Mouse (Mus musculus): ENCODE data around the gene Rpl19. TPM values are rescaled to one million over a fixed set of nuclear protein-coding genes. Genes with fewer than 3 reads are reported as not detected.
A peak's percentile ranks its signal among the peaks of the same experiment; 100 is the strongest.

Gene Rpl19
- total and polyA plus RNA-seq, 3 experiments: 2,949 to 5,259 (median 3,446) TPM

DNA sequence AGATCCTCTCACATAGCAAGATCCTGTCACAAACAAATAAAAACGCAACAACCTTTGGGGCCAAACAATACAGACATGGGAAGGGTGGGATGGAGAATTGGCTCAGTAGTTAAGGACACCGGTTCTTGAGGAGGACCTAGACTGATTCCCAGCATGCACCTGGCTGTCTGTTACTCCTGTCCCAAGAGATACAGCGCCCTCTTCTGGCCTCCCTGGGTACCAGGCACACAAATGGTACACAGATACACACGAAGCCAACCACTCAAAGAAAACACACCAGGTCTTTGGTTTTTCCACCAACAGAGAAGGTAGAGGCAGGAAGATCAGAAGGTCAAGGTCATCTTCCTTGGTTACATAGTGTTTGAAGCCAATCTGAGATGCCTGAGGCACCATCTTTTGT, 19.1 kb downstream of the Rpl19 start:
- Histone ChIP-seq H3K9me3 (replicated peaks; ENCODE audit: low read length) (peaks cover 3% of the 10 kb centered on the region), H3K36me3 (replicated peaks in 1 of 2; ENCODE audit: control insufficient read depth in 1 of 2, insufficient read depth in 1 of 2, low read length in 1 of 2) (no peaks in the 10 kb centered on the region), H3K27ac (ENCODE audit: insufficient read depth, low read depth) (no peak overlapping the region), H3K9ac (ENCODE audit: insufficient read depth, low read depth) (no peak overlapping the region), H3K4me2 (ENCODE audit: insufficient read depth, low read depth, poor library complexity, severe bottlenecking) (no peak overlapping the region), H3K79me2 (replicated peaks; ENCODE audit: control insufficient read depth, extremely low read depth, insufficient read depth, poor library complexity, severe bottlenecking) (no peaks in the 10 kb centered on the region), H3K4me1 (ENCODE audit: control insufficient read depth in 1 of 2, insufficient read depth in 2 of 2) (peaks cover 14 to 40% of the 10 kb centered on the region in 2 experiments), H3K4me3 (replicated peaks in 1 of 3; ENCODE audit: low read depth in 2 of 3, low read length in 2 of 3, poor library complexity in 1 of 3) (no peak overlapping the region), H3K27me3 (replicated peaks) (no peaks in the 10 kb centered on the region)
- TF ChIP-seq JUND (conservative IDR thresholded peaks at IDR 0.05; ENCODE audit: low read depth, low read length) (no peak), ETS1 (conservative IDR thresholded peaks at IDR 0.05; ENCODE audit: low read depth, low read length) (no peak), SMC3 (IDR thresholded peaks at IDR 0.05; ENCODE audit: low read depth, low read length) (no peak), MAFK (IDR thresholded peaks at IDR 0.05; ENCODE audit: insufficient replicate concordance, low read length) (no peak), USF1 (IDR thresholded peaks at IDR 0.05; ENCODE audit: low read depth, low read length) (no peak), EP300 (IDR thresholded peaks at IDR 0.05; ENCODE audit: low read length) (no peak), MAZ (IDR thresholded peaks at IDR 0.05; ENCODE audit: low read depth, low read length) (no peak), ZNF384 (IDR thresholded peaks at IDR 0.05; ENCODE audit: low read depth, low read length) (no peak), IRF4 (IDR thresholded peaks at IDR 0.05; ENCODE audit: low read depth, low read length) (no peak), MAX (IDR thresholded peaks at IDR 0.05; ENCODE audit: low read length) (no peak), E2F4 (IDR thresholded peaks at IDR 0.05; ENCODE audit: insufficient replicate concordance, low read depth, low read length) (no peak), USF2 (conservative IDR thresholded peaks at IDR 0.05; ENCODE audit: low read depth, low read length) (no peak), HCFC1 (IDR thresholded peaks at IDR 0.05; ENCODE audit: low read depth, low read length) (no peak), ZMIZ1 (IDR thresholded peaks at IDR 0.05; ENCODE audit: low read depth, low read length) (no peak), SIN3A (IDR thresholded peaks at IDR 0.05; ENCODE audit: low read length) (no peak), RAD21 (IDR thresholded peaks at IDR 0.05; ENCODE audit: low read depth, low read length) (peak; percentile 15), CTCF (conservative IDR thresholded peaks at IDR 0.05 in 1 of 2, IDR thresholded peaks at IDR 0.05 in 1 of 2; ENCODE audit: low read depth in 2 of 2, low read length in 2 of 2) (peak; percentile 22 to 60; a peak in 2 of 4 replicates), KAT2A (IDR thresholded peaks at IDR 0.05; ENCODE audit: insufficient replicate concordance, low read length) (no peak)
- in situ Hi-C loops (cut with MboI; ENCODE audit: low pct_ligation_motif_present, low pct_unique_long_range_greater_than_20kb, low sequenced_read_pairs): no loop called here
- dilution Hi-C loops (cut with MboI; ENCODE audit: extremely low pct_ligation_motif_present, extremely low pct_unique_long_range_greater_than_20kb, low sequenced_read_pairs): no loop called here
- peak; percentile 43 for DNase-seq (ENCODE audit: extremely low read depth)

DNA sequence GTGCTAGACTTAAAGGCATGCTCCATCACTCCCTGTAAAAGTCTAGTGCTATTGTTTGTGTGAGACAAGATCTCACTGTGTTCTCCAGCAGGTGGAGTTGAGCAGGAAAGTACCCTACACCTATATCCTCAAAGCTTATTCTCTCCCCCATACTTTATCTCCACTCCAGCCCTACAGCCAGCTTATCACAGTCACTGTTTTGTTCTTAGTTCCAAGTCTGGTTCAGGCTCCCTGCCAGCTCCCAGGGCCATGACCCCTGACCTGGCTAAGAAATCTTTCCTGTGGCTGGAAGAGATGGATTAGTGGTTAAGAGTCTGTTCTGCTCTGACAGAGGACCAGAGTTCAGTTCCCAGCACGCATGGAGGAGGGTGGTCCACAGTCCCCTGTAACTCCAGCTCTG, 20.0 kb downstream of the Rpl19 start:
- Histone ChIP-seq H3K4me2 (ENCODE audit: insufficient read depth, low read depth, poor library complexity, severe bottlenecking) (no peak overlapping the region), H3K4me3 (replicated peaks in 1 of 3; ENCODE audit: low read depth in 2 of 3, low read length in 2 of 3, poor library complexity in 1 of 3) (no peak overlapping the region), H3K79me2 (replicated peaks; ENCODE audit: control insufficient read depth, extremely low read depth, insufficient read depth, poor library complexity, severe bottlenecking) (no peaks in the 10 kb centered on the region), H3K27ac (ENCODE audit: insufficient read depth, low read depth) (no peak overlapping the region), H3K27me3 (replicated peaks) (no peaks in the 10 kb centered on the region), H3K9me3 (replicated peaks; ENCODE audit: low read length) (peaks cover 3% of the 10 kb centered on the region), H3K4me1 (ENCODE audit: control insufficient read depth in 1 of 2, insufficient read depth in 2 of 2) (peaks cover 15 to 49% of the 10 kb centered on the region in 2 experiments), H3K9ac (ENCODE audit: insufficient read depth, low read depth) (no peak overlapping the region), H3K36me3 (replicated peaks in 1 of 2; ENCODE audit: control insufficient read depth in 1 of 2, insufficient read depth in 1 of 2, low read length in 1 of 2) (no peaks in the 10 kb centered on the region)
- no peak for TF ChIP-seq NELFE (IDR thresholded peaks at IDR 0.05; ENCODE audit: low read depth, low read length)
- no peak for TF ChIP-seq CHD2 (IDR thresholded peaks at IDR 0.05; ENCODE audit: low read length)
- peak; percentile 35 for TF ChIP-seq SMC3 (IDR thresholded peaks at IDR 0.05; ENCODE audit: low read depth, low read length)
- TF ChIP-seq CTCF (conservative IDR thresholded peaks at IDR 0.05 in 1 of 2, IDR thresholded peaks at IDR 0.05 in 1 of 2; ENCODE audit: low read depth in 2 of 2, low read length in 2 of 2): peak in 1 of 2 experiments; percentile 43; a peak in 2 of 4 replicates
- no peak for TF ChIP-seq RCOR1 (conservative IDR thresholded peaks at IDR 0.05; ENCODE audit: low read depth, low read length)
- dilution Hi-C loops (cut with MboI; ENCODE audit: extremely low pct_ligation_motif_present, extremely low pct_unique_long_range_greater_than_20kb, low sequenced_read_pairs): no loop called here
- in situ Hi-C loops (cut with MboI; ENCODE audit: low pct_ligation_motif_present, low pct_unique_long_range_greater_than_20kb, low sequenced_read_pairs): no loop called here
- DNase-seq (ENCODE audit: extremely low read depth): no peak

Data from CH12.LX (cell line).